Mouse (Mus musculus) embryo, embryonic 10.5 days (tissue): ENCODE data around the gene Ankrd65.
A peak's percentile ranks its signal among the peaks of the same experiment; 100 is the strongest.
"Not testable (repeated sequence)": the region's sequence is repeated elsewhere in the genome, so short reads cannot be mapped to it uniquely, and the experiment has no call there.

Source experiments
- DNase-seq: peaks from one replicate; pipeline ENCODE4 v3.0.0-alpha.2; 2015; ENCODE audit warnings: low spot score

Ankrd65 gene

DNA sequence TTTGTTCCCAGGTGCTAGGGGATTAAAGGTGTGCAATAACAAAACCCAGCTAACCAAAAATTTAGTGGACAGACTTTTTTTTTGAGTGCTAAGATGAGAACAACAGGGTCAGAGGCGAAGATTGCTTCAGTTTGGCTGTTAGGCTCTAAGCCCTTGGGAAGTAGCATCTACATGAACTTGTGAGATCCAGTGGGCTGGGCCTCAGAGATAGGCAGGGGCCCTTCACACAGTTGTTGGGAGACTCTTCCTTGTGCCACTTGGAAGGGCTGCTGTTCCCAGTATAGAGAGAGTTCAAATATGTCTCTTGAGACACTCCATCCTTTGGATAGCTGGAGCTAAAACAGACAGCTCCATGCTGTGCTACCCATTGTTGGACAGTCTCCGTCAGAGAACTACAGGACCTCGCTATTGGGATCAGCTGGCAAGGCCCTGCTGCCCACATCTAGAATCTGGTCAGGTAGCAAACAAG is at the start of gene Ankrd65:
Ankrd65 (plus strand) TSS at position 419 of the 469 bp plus-strand sequence.
- DNase-seq = no peak

DNA sequence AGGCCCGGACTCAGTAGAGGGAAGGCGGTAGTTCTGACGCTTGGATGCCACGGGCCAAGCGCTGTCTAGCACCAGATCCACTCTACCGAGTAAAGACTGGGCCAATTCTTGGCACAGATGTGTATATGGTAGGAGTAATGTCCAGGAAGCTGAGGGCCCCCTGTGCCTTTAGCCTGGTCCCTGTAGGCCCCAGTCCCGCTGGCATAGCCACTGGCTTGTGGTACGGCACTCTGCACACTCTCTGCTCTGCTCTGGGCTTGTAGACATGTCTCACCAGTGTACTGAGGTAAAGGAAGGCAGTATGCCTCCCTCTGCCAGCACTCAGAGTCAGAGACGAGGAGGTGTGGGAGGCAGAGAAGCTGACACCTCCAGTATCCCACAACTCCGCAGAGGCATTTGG is 49.6 kb upstream of the Ankrd65 start:
- DNase-seq = not testable (repeated sequence)

DNA sequence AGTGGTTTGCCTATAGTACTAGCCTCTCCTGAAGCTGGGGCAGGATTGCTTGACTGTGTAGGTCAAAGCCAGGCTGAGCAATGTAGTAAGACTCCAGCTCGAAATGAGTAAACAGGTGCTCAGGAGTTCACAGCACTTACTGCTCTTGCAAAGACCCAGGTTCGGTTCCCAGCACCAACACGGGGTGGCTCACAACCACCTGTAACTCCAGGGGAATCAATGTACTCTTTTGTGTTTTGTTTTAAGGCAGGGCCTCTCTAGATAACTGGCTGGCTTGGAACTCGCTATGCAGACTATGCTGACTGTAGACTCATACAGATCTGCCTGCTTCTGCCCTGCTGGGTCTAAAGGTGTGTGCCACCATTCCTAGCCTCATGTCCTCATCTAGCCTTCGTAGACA is 47.6 kb upstream of the Ankrd65 start:
- no peak for DNase-seq

DNA sequence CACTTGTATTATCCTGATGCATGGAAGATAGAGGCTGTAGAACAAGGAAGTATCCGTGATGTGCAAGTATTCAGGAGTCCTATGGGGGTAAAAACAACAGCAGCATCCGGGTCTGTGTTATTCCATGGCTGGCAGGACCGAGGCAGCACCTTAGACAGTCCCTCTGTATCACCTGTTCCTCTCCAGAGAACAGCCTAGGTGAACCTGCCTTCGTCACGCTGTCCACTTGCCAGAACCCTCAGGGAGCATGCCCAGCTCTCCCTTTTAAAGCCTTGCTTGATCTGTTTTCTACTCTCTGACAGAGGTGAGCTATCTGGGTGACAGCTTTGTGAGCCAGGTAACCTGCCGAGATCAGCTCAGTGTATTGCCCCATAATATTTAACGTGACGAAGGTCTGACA is 45.8 kb upstream of the Ankrd65 start:
- DNase-seq = no peak

DNA sequence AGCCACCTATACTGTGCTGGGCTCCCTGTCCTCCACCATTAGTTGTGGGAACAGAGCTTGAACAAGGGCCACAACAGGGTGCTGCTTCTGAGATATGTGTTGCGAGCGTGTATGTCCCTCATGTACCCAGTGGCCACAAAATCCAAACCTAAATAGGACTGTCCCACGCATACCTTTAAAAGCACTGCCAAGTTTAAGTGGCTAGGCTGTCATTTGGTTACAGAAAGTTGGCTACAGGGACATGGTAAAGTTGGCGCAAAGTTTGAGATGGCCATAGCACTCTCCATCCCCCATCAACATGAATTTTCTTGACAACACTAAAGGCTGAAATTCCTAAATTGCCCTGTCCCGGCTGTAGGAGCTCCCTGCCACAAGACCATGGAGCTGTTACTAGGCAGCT is 45.1 kb upstream of the Ankrd65 start:
- DNase-seq = no peak

DNA sequence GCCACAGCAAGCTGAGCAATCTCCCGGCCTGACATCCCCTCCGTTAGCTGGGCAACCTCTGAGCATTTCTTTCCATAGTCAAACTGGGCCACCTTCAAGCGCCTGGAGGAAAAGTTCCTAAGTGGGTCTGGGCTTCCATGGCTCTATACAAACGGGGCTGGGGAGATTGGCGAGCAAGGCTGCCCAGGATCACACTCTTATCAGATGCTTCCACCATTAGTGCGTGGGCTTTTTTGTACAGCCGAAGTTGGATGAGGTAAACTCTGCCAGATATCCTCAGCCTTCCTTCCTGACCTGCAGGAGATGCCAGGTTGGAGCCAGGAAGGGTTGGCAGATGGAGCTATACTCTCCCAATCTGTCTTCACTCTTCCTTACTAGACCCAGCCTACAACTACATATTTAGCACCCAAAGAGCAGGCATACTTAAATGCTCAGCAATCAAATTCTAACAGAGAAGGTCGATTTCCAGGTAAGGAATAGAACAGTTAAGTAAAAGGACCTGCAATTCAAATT is 44.1 kb upstream of the Ankrd65 start:
- DNase-seq = no peak

DNA sequence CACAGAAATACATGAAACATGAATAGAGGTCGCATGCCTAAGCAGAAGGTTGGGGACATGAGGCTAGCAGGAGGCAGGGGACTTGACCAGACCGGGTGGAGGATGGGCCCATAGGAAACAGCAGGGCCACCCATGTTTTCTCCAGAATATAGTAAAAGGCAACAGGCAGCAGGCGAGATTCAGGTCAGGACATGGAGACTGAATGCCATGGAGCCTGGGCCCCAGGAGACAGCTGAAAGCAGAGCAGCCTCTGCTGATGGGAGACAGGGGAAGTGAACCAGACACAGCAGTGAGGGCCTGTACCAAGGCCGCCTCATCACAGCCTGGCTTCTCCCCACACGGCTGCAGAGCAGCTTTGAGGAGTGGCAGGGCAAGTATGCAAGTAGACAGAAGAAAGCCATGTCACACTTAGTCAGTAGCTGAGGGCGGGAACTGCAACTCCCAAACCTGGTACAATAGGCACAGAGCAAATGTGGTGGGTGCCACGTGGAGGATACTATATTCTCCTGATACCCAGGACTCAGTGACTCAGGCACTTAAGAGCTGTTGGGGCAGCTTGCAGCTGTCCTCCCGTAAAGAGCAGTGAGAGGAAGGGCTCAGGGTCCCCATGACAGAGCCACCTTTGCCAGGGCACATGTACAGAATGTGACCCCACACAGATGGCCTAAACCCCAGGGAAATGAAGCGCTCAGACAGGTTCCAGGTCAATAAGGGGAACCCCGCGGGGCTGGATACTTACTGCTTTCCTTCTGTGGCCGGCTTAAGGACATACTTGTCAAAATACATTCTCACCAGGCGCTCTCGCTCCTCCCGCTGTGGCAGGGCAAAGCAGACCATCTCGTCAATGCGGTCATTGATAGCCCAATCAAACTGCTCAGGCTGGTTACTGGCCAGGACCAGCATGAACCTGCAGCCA is 43.4 kb upstream of the Ankrd65 start:
- no peak for DNase-seq

DNA sequence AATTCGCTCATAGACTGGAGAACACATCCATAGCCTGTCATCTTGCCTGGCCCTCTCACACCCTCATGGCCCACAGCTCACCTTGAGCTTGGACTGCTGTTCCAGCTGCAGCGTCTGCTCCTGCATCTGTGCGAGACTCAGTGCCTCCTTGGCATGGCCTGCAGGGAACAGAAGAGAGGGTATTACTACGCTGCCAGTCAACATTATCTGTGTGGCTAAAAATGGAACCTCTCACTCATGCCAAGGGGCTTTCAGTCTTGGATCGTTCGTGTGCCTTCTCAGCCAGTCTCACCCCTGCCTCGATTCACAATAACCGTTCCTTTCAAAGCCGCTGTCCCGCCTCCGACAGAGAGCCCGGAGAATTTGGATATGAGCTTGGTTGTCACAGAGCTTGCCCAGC is 33.2 kb upstream of the Ankrd65 start:
- no peak for DNase-seq

DNA sequence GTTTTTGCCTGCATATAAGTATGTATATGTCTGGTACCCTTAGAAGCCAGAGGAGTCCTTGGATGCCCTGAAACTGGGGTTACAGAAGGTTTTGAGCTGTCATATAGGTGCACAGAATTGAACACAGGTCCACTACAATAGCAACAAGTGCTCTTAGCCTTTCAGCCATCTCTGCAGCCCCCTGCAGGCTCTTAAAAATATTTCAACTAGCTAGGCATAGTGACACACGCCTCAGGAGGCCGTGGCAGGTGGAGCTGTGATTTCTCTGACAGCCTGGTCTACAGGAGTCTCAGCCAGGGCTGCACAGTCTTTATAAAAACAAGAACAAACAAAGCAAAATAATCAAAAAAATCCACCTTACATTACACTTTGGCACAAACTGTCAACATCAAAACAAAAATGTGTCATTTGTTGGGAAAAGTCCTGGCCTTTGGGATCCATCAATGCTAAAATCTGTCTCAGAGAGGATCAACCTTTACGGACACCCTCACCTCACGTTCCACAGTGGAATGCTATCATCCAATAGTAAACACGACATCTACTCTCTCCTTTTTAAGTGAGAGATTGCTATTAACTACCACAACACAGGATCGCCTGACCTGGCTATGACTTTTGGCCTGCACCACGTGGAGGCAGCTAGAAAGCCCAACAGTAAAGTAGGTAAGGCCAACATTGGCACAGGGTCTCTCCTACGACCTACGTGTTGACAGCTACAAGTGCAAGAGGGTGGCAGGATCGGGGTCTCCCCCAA is 30.2 kb upstream of the Ankrd65 start:
- DNase-seq = peak; percentile 61

DNA sequence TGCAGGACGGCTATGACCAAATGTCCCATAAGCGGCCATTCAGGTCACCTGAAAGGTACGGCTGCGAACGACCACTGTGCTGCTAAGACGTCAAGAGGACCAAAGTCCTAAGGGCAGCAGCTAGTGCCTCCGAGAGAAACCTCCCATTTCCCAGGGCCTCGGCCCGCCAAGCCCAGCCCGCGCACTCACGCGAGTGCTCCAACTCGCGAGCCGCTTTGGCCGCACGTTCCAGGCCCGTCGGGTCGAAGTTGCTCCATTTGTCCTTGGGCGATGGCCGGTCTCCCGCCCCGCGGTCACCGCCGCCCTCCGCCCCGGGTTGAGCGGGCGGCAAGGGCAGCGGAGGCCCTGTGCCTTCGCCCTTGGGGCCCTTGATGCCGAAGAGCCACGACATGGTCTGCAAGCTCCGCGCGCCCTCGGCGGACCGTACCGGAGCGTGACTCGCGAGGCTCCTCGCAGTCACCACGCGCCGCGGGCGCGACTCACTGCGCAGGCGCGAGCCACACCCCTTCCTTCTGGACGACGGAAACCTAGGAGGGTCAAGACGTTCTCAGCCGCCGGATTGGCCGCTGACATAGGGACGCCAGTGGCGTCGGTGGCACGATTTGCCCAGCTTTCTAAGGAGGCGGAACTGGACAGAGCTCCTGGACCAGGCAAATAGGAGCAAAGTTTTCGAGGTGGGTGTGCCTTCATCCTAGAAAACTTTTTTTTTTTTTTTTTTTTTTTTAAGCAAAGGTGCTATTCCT is 29.5 kb upstream of the Ankrd65 start, which contains the start of gene Atad3a:
Atad3a (minus strand) TSS at position 481 of the 743 bp plus-strand sequence.
- DNase-seq = peak; percentile 97

DNA sequence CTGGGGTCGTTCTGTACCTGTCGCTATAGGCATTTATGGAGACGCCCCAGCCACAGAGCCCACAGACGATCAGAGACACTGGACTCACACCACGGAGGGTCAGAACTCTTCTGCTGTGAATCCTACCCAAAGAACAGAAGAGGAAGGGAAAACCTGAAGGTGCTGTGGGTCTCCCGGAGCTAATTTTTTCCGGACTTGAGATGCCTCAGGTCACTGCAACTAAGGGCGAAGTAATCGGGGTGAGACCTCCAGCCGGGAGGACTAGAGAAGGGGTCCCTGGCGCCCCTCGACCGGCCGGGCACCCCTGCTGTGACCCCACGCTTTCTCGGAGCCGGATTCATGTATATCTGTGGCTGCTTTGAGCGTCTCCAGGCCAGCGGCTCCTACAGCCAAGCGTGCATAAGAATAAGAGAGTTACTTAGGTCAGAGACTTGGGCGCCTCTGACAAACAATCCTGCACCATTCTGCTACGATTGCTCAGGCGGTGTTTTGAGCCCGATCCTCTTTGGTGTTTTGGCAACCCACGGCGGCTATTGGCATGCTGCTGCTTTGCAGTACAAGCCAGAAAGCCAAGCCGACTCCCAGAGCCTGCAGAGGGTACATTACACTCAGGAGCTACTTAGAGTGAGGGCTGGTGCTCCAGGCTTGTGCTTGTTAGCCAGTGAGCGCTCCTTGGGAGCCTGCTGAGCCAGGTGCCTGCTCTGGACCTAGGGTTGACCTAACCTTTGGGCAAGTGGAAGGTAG is 28.7 kb upstream of the Ankrd65 start:
- DNase-seq = no peak

DNA sequence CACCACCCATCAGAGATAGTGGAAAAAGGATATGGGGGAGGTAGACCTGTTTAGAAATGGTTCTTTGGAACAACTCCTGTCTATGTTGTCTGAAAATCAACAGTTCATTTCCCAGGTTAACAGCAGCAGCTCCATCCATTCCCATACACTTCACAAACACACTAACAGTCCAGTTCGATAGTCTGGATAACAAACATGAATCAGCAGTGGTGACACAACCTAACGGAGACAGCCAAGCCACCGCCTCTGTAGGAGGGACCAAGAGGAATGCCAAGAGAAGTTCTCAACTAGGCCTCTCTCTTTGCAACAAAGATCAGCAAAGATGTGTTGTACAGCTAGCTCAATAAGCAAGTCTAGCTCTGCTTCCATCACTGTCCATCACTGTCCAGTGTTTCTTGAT is 27.9 kb upstream of the Ankrd65 start:
- no peak for DNase-seq

DNA sequence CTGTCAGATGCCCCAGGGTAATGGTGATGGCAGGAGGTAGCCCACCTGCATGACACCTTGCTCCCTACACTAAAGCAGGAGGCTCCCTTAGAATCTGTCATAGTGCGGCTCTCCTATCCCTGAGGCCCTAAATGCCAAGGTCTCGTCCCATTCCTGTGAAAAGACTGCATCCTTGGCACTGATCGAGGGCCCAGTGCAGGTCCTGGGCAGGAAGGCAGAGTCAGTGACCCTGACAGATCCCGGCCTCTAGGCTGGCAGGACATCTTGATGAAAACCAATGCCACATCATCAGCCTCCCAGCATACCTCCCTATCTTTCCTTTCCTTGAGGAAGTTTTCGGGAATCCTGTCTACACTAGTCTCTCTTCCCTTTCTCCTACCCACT is 20.8 kb upstream of the Ankrd65 start:
- DNase-seq = no peak

DNA sequence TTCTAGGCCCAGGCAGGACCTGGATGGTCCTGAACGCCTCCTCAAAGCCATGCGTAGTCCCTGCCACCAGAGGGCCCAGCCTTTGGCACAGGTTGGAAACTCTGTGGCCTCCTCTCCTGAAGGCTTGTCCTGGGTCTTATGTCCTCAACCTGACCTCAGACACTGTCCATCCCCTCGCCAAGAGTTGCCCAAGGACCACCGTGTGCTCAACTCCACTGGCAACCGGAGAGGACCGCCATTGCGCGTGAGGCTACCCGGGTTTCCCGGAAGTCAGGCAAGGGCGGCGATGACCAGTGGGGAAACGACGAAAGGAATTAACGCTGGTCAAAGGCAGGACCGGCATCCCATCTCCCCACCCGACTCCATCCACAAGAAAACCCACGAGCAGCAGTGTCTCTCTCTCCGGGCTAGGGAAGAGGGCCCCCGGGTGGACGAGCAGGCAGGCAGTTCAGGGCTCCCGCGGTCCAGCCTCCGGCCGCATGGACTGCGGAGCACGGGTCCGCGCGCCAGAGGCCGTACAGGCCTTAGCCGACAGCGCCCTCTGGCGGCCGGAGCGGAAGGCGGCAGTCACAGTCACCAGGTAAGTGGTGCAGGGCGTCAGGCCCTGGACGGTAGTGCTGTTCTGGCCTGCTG is 20.2 kb upstream of the Ankrd65 start:
- peak; percentile 93 for DNase-seq

DNA sequence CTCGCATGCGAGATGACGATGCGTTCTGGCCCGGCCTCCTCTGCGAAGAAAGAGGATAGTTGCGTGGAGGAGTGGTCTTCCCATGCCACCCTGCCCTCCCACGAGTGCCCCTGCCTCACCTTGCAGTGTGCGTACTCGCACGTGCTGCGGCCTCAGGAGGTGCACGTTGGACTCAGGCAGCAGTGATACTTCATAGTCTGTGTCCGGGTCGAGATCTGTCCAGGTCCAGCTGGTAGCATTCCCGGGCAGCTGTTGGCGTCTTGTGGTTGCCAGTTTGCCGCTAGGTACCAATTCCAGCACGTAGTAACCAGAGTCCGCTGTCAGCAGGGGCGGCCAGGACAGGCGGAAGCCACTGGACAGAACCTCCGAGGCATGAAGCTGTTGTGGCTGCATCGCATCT is 19.6 kb upstream of the Ankrd65 start:
- no peak for DNase-seq

DNA sequence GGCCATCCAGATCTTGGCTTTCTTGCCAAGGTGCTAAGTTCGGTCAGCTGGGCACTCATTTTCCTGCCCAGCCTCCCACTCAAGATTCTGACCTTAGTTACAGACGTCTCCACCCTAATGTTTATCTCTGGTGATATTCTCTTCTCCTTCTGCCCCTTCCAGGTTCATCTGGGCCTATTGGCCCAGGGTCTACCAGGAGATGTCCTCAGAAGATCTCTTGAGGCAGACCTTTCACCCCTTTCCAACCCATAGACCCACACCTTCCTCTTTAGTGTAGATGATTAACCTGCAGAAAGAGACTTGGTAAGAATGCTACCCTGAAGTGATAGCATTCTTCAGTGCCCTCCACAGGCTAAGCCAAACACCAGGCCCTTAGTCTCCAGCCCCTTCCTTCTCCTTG is 18.5 kb upstream of the Ankrd65 start:
- no peak for DNase-seq

DNA sequence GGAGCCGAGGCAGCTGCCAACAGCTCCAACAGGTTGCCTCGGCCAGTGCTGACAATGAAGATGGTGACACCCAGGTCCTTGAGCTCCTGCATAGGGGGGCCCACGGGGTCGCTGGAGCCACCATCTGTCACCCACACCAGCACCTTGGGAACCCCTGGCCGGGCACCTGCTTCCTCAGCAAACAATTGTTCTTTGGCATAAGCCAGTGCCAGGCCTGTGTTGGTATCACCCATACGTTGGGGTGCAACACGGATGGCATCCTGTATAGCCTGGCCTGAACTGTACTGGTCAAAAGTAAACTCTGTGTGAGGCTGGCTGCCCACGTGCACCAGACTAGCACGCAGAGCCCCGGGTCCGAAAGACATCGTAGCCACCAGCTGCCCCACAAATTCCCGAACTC is 17.5 kb upstream of the Ankrd65 start:
- no peak for DNase-seq

DNA sequence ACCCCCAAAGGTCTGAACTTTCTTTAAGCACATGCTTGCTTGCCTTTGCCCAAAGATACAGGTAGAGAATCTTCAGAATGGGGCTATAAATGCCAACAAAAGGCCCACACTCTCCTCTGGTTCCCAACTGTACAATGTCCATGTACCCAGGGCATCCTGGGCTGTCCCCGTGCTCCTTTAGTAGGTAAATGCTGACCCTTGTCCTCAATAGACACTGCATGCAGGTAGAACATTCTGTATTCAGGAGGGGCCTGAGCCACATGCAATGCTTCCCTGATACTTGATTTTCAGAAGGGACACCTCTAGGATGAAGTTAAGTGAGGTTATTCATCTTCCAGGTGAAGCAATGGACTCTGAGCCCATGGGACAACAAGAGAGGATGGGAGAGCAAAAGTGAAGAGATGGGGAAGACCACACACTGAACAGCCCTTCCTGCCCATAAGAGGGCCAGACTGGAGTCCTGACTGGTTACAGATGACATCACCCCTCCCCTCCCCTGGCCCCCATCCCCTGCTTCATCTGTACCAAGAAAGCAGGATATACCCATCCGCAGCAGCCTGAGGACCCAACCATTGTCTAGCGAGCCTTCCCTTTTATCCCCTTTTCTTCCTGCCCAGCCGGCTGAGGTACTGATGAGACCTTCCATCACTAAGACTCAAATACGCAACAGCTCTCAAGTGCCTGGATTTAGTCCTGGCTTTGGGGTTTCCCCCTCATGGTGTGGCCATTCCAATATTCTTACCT is 16.7 kb upstream of the Ankrd65 start:
- DNase-seq = no peak

DNA sequence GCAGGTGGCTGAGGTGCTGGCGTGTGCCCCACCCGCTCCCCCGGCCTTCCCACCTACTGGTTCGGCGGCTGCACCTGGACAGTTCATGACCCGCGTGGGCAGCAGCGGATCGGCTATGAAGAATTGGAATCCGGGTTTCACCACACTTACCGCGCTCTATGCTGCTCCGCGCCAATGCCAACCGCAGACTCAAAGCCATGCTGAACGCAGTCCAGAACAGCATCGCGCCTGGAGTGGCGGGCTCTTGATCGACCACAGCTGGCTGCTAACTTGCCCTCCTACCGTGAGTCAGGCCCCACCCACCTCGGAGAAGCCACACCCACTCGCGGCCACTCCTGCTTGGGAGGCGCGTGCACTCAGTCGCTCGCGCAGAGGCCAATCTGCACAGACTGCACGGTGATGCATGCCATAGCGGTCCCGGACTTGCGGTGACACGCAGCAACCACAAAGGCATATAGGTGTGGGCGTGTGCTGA is 15.9 kb upstream of the Ankrd65 start, which contains the start of gene Vwa1:
Vwa1 (minus strand) TSS at position 419 of the 475 bp plus-strand sequence.
- peak; percentile 89 for DNase-seq
